Mouse (Mus musculus) heart, embryonic 14.5 days (tissue): ENCODE measurements at regions not wholly inside any gene's neighbourhood (a gene's known extent, or its start where the extent isn't known, plus 50 kb on each side); places are given as distances from the start of the nearest gene placed in this dataset.

Experiments used
- ATAC-seq: fragments of 200-750 bp; cut with Nextera tagmentation; 2 replicates; pipeline ENCODE4 v1.8.0; 2017; ENCODE audit warnings: low read depth, moderate TSS enrichment; ENCODE audit not compliant: insufficient number of reproducible peaks, insufficient read depth, low FRiP score
- H3K27ac ChIP-seq, 2 experiments: fragments of 200-500 bp in 1 of 2; fragments of 300-500 bp in 1 of 2; sonication (generic) in 1 of 2; replicated peaks in 1 of 2; 2 replicates each; pipeline ENCODE4 v1.5.1; 2012 to 2014; ENCODE audit warnings: low read depth in 2 of 2, low read length in 2 of 2, control low read depth in 1 of 2, mild to moderate bottlenecking in 1 of 2, mixed read lengths in 1 of 2; ENCODE audit not compliant: control insufficient read depth in 1 of 2, insufficient read depth in 1 of 2
- H3K27me3 ChIP-seq: fragments of 300-500 bp; sonication (generic); 2 replicates; pipeline ENCODE4 v1.6.1; 2014; ENCODE audit warnings: mild to moderate bottlenecking, low read length, control low read depth; ENCODE audit not compliant: control insufficient read depth, insufficient read depth
- H3K36me3 ChIP-seq: fragments of 300-500 bp; sonication (generic); 2 replicates; pipeline ENCODE4 v1.6.1; 2014; ENCODE audit warnings: mild to moderate bottlenecking, control low read depth, low read length, mixed read lengths; ENCODE audit not compliant: control insufficient read depth, insufficient read depth
- H3K4me1 ChIP-seq, 2 experiments: fragments of 200-500 bp in 1 of 2; fragments of 300-500 bp in 1 of 2; sonication (generic) in 1 of 2; 2 replicates each; pipeline ENCODE4 v1.6.1; 2012 to 2014; ENCODE audit warnings: low read length in 2 of 2, control low read depth in 1 of 2, mixed read lengths in 1 of 2; ENCODE audit not compliant: control insufficient read depth in 2 of 2, insufficient read depth in 2 of 2
- H3K4me2 ChIP-seq: fragments of 300-500 bp; sonication (generic); 2 replicates; pipeline ENCODE4 v1.6.1; 2014; ENCODE audit warnings: mild to moderate bottlenecking, low read length
- H3K4me3 ChIP-seq, 2 experiments: fragments of 200-500 bp in 1 of 2; fragments of 300-500 bp in 1 of 2; sonication (generic) in 1 of 2; 2 replicates each; pipeline ENCODE4 v1.5.1; 2012 to 2014; ENCODE audit warnings: low read length in 2 of 2, mild to moderate bottlenecking in 2 of 2, control low read depth in 1 of 2, low read depth in 1 of 2, moderate library complexity in 1 of 2; ENCODE audit not compliant: control insufficient read depth in 1 of 2, insufficient read depth in 1 of 2
- H3K9ac ChIP-seq: fragments of 300-500 bp; sonication (generic); 2 replicates; pipeline ENCODE4 v1.6.1; 2014; ENCODE audit warnings: mild to moderate bottlenecking, low read length
- H3K9me3 ChIP-seq: fragments of 300-500 bp; sonication (generic); 2 replicates; pipeline ENCODE4 v1.6.1; 2016; ENCODE audit warnings: low read length, control low read depth; ENCODE audit not compliant: control insufficient read depth
- WGBS: fragments of 180-500 bp; shearing (Covaris S2); extraction: QIAGEN DNeasy Blood & Tissue Kit; methylation state at CpG from one replicate; pipeline ENCODE4 v1.1.7; 2014; 5-methylcytosine and 5-hydroxymethylcytosine counted together

DNA sequence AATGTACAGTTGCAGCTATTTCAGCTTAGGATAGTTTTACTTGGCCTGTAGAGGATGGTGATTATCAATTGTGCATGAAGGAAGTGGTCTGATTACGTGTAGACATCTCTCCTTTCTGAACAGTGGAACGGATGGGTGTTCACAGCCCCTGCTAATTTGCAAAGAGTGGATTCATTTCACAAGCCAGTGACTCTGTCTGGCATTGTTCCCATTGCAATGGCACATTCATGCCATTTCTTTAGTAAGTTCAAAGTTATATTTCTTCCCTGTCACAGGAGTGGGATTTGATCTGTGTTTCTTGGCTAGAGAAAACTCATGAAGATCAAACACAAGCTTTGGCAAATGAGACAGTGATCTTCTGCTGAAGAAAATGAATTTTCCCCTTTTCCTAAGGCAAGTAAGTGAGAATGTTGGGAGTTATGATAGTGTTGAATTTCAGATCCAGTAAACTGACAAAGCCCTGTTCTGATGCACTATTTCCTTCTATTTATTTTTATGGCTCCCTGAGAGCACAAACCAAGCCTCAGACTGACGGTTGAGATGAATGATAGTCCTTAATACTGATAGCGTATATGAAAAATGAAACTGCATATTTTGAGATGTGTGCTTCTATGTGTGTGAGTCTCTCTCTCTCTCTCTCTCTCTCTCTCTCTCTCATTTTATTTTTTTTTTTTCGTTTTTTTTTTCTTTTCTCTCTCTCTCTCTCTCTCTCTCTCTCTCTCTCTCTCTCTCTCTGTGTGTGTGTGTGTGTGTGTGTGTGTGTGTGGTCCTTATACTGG is 78.8 kb upstream of the Bmp2 start:
- Histone ChIP-seq H3K4me2 (no peak overlapping the region), H3K4me3 (no peak overlapping the region), H3K27ac (no peak overlapping the region), H3K9me3 (no peaks in the 10 kb centered on the region), H3K4me1 (no peaks in the 10 kb centered on the region), H3K36me3 (no peaks in the 10 kb centered on the region), H3K27me3 (no peaks in the 10 kb centered on the region), H3K9ac (no peak overlapping the region)
- ATAC-seq = no peak
- WGBS = 61% methylated on average over 5 of the region's 5 CpGs

GRCm38 (mm10) chr2:133474174-133474573 is 77.8 kb upstream of the Bmp2 start:
- no peak for ATAC-seq
- Histone ChIP-seq H3K27me3 (no peaks in the 10 kb centered on the region), H3K36me3 (no peaks in the 10 kb centered on the region)

DNA sequence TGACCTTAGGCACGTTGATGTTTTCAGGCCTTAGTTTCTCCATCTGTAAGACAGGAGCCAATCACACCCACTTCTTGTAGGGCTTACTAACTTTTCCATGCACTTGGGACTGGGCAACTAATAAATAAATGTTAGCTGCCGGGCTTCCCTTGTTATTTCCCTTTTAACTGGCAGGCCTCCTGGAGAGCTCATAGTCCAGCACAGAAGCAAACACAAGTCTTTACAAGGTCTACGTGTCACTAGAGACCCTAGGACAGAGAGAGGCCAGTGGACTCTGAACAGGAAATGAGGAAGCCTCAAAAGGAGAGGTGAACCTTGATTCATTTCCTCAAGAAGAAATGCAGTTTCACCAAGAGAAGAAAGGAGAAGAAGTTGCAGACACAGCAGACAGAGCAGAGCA is 71.1 kb upstream of the Bmp2 start:
- no peaks in the 10 kb centered on the region for H3K9me3 ChIP-seq
- no peak overlapping the region for H3K4me3 ChIP-seq
- H3K36me3 ChIP-seq = no peaks in the 10 kb centered on the region
- H3K4me1 ChIP-seq = no peaks in the 10 kb centered on the region
- no peak overlapping the region for H3K4me2 ChIP-seq
- H3K9ac ChIP-seq = no peak overlapping the region
- WGBS = 76% methylated on average over 3 of the region's 3 CpGs
- H3K27me3 ChIP-seq = no peaks in the 10 kb centered on the region
- H3K27ac ChIP-seq = no peak overlapping the region
- ATAC-seq = no peak

More at GRCm38 (mm10) chr2:133474174-133474573, 77.8 kb upstream of the Bmp2 start:
- H3K9ac ChIP-seq = no peak overlapping the region
- no peak overlapping the region for H3K27ac ChIP-seq
- WGBS = 64% methylated on average over 1 of the region's 1 CpGs
- H3K9me3 ChIP-seq = no peaks in the 10 kb centered on the region
- H3K4me1 ChIP-seq = no peaks in the 10 kb centered on the region
- no peak overlapping the region for H3K4me2 ChIP-seq
- H3K4me3 ChIP-seq = no peak overlapping the region

GRCm38 (mm10) chr2:133481305-133481704 is 70.7 kb upstream of the Bmp2 start:
- Histone ChIP-seq H3K4me2 (no peak overlapping the region), H3K9ac (no peak overlapping the region), H3K27ac (no peak overlapping the region), H3K9me3 (no peaks in the 10 kb centered on the region), H3K4me3 (no peak overlapping the region), H3K27me3 (no peaks in the 10 kb centered on the region), H3K36me3 (no peaks in the 10 kb centered on the region), H3K4me1 (no peaks in the 10 kb centered on the region)
- WGBS = 59% methylated on average over 6 of the region's 6 CpGs
- ATAC-seq = no peak

DNA sequence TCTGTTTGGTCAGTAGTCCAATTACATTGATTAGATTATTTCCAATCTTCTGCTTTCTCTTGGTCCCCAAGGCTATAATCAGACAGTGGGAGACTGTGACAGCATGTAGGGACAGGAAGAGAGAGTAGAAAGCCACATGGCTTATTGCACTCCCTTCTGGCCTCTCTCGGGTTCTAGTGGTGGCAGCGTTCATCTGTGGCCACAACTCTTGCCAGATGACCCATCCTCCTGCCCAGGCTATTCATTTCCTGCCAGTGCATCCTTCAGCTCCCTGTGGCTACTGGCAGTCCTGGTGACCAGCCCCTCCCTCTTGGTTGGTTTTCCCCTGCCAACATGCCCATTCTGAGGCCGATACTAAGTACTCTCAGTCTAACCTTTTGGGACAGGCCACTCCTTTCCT is 70.2 kb upstream of the Bmp2 start:
- ATAC-seq = no peak
- H3K27me3 ChIP-seq = no peaks in the 10 kb centered on the region
- no peak overlapping the region for H3K27ac ChIP-seq
- H3K4me1 ChIP-seq = no peaks in the 10 kb centered on the region
- 95% methylated on average over 3 of the region's 3 CpGs for WGBS
- H3K4me3 ChIP-seq = no peak overlapping the region
- no peaks in the 10 kb centered on the region for H3K9me3 ChIP-seq
- no peak overlapping the region for H3K4me2 ChIP-seq
- H3K9ac ChIP-seq = no peak overlapping the region
- no peaks in the 10 kb centered on the region for H3K36me3 ChIP-seq

GRCm38 (mm10) chr2:133495443-133495842 is 56.5 kb upstream of the Bmp2 start:
- no peak overlapping the region for H3K27ac ChIP-seq
- H3K36me3 ChIP-seq = no peaks in the 10 kb centered on the region
- WGBS = 28% methylated on average over 3 of the region's 3 CpGs
- H3K4me3 ChIP-seq = no peak overlapping the region
- 0 out of 2 replicates have a peak, but pooled peaks cover 3% of the 10 kb centered on the region for H3K9me3 ChIP-seq
- no peaks in the 10 kb centered on the region for H3K27me3 ChIP-seq
- H3K4me2 ChIP-seq = no peak overlapping the region
- H3K9ac ChIP-seq = no peak overlapping the region
- peaks cover 9 to 15% of the 10 kb centered on the region in 2 experiments for H3K4me1 ChIP-seq
- no peak for ATAC-seq

DNA sequence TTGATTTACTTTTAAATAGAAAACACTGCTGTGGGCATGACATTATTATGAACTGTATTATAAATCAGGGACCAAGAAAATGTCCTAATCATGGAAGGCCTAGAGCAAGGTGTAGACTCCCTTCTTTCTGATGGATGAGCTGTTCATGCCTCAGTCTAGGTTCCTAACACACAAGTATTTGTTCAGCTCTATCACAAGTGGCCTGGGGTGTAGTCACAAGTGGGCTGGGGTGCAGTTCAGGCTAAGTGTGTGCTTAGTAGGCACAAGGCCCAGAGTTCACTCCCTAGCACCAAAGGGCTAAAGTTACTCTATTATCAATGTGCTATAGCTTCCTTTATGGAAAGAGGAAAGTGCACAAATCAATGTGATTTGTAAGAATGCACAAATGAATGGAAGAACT is 55.6 kb upstream of the Bmp2 start:
- no peak for ATAC-seq
- Histone ChIP-seq H3K9me3 (no peaks in the 10 kb centered on the region), H3K27ac (no peak overlapping the region)

GRCm38 (mm10) chr2:133497071-133497470 is 54.9 kb upstream of the Bmp2 start:
- H3K36me3 ChIP-seq = no peaks in the 10 kb centered on the region
- no peak for ATAC-seq
- no peaks in the 10 kb centered on the region for H3K9me3 ChIP-seq
- 81% methylated on average over 4 of the region's 4 CpGs for WGBS
- no peak overlapping the region for H3K4me3 ChIP-seq
- H3K27ac ChIP-seq = no peak overlapping the region
- H3K27me3 ChIP-seq = no peaks in the 10 kb centered on the region
- peaks cover 9 to 15% of the 10 kb centered on the region in 2 experiments for H3K4me1 ChIP-seq
- H3K9ac ChIP-seq = no peak overlapping the region
- H3K4me2 ChIP-seq = no peak overlapping the region

More for the DNA sequence above, 55.6 kb upstream of the Bmp2 start:
- H3K4me1 ChIP-seq = peaks cover 9 to 15% of the 10 kb centered on the region in 2 experiments
- H3K36me3 ChIP-seq = no peaks in the 10 kb centered on the region
- no peak overlapping the region for H3K9ac ChIP-seq
- no peak overlapping the region for H3K4me2 ChIP-seq
- H3K27me3 ChIP-seq = no peaks in the 10 kb centered on the region
- H3K4me3 ChIP-seq = no peak overlapping the region
